Mouse (Mus musculus): ENCODE results near the gene Nol3. TPM values are rescaled to one million over a fixed set of nuclear protein-coding genes. Genes with fewer than 3 reads are reported as not detected.

Gene Nol3
- total and polyA plus RNA-seq, 3 experiments: 0.63 to 0.89 TPM; not detected in 1

DNA sequence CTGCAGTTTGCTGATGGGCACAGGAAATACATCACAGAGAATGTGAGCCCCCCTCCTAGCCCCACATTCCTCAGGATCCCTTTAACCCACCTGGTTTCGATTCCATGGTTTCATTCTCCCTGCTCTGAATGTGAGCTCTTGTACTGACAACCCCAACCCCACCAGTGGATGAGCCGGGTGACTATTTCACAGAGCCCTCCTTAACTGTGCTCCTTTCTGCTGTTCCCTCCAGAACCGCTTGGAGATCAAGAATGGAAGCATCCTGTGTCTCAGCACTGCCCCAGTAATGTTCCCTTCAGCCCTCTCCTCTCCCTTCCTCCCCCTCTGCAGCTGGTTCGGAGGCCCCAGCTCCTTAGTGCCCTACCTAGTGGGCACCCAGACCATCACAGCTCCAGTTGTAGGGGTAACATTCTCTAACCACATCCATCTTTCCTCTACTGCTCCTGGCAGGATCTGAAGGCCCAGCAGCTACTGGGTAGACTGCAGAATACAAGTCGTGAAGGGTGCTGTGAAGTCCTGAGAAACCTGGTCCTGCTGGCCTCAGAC, 30.3 kb downstream of the Nol3 start:
- H3K27ac ChIP-seq (ENCODE audit: control insufficient read depth, low read depth, low read length): no peak overlapping the region
- H3K4me1 ChIP-seq (ENCODE audit: control insufficient read depth in 1 of 2, insufficient read depth in 2 of 2, low read length in 2 of 2): peaks cover 0 to 24% of the 10 kb centered on the region in 2 experiments; a peak in 3 of 4 replicates
- no peak for TF ChIP-seq TCF12 (IDR thresholded peaks at IDR 0.05; ENCODE audit: low read depth, low read length)
- no peak for TF ChIP-seq MXI1 (IDR thresholded peaks at IDR 0.05; ENCODE audit: low read depth, low read length)
- TF ChIP-seq CHD2 (IDR thresholded peaks at IDR 0.05; ENCODE audit: low read length): no peak
- no peak for TF ChIP-seq SIN3A (IDR thresholded peaks at IDR 0.05; ENCODE audit: low read length)
- no peak for TF ChIP-seq RCOR1 (IDR thresholded peaks at IDR 0.05; ENCODE audit: low read depth, low read length)
- no peak for TF ChIP-seq TBP (IDR thresholded peaks at IDR 0.05; ENCODE audit: low read depth, low read length)
- no peak for TF ChIP-seq CHD1 (IDR thresholded peaks at IDR 0.05; ENCODE audit: low read depth, low read length)
- TF ChIP-seq MAZ (IDR thresholded peaks at IDR 0.05; ENCODE audit: low read depth, low read length): no peak
- TF ChIP-seq ETS1 (IDR thresholded peaks at IDR 0.05; ENCODE audit: low read depth, low read length): no peak
- no peak for TF ChIP-seq EP300 (IDR thresholded peaks at IDR 0.05; ENCODE audit: low read depth in 1 of 2, low read length in 2 of 2)
- no peak for TF ChIP-seq RAD21 (IDR thresholded peaks at IDR 0.05; ENCODE audit: low read depth, low read length)
- TF ChIP-seq POLR2AphosphoS5 (IDR thresholded peaks at IDR 0.05; ENCODE audit: borderline replicate concordance, low read depth, low read length): no peak
- TF ChIP-seq ZNF384 (IDR thresholded peaks at IDR 0.05; ENCODE audit: low read depth, low read length): no peak

DNA sequence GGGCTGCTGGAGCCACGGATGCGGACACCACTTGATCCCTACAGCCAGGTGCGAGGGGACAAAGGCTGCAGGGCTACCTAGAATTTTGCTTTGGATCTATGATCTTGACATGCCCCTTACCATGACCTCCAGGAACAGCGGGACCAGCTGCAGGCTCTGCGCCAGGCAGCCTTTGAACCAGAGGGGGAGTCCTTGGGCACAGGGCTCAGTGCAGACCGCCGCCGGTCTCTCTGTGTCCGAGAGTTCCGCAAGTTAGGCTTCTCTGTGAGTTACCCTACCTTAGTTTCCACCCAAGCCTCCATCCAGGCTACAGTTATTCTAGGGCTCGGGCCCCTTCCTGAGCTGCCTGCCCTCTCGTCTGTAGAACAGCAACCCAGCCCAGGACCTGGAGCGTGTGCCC, 31.7 kb downstream of the Nol3 start:
- Histone ChIP-seq H3K36me3 (ENCODE audit: control insufficient read depth in 1 of 2, insufficient read depth in 2 of 2, low read length in 2 of 2) (peaks cover 3 to 26% of the 10 kb centered on the region in 2 experiments), H3K9ac (ENCODE audit: control insufficient read depth, low read depth, low read length, poor library complexity, severe bottlenecking) (no peak overlapping the region), H3K9me3 (replicated peaks; ENCODE audit: insufficient read depth, low read length) (no peaks in the 10 kb centered on the region), H3K27me3 (ENCODE audit: control insufficient read depth in 1 of 2, insufficient read depth in 2 of 2, low read length in 2 of 2) (no peaks in the 10 kb centered on the region), H3K79me2 (ENCODE audit: control insufficient read depth, insufficient read depth, low read length, poor library complexity) (no peaks in the 10 kb centered on the region), H3K27ac (ENCODE audit: control insufficient read depth, low read depth, low read length) (no peak overlapping the region), H3K4me1 (ENCODE audit: control insufficient read depth in 1 of 2, insufficient read depth in 2 of 2, low read length in 2 of 2) (peaks cover 11 to 31% of the 10 kb centered on the region in 2 experiments), H3K4me3 (ENCODE audit: control insufficient read depth in 1 of 2, insufficient read depth in 1 of 2, low read depth in 2 of 2, low read length in 2 of 2) (no peak overlapping the region)
- no peak for DNase-seq (ENCODE audit: low read depth, low spot score)
- no peak for TF ChIP-seq TBP (IDR thresholded peaks at IDR 0.05; ENCODE audit: low read depth, low read length)
- no peak for TF ChIP-seq ZNF384 (IDR thresholded peaks at IDR 0.05; ENCODE audit: low read depth, low read length)
- TF ChIP-seq MAFK (IDR thresholded peaks at IDR 0.05; ENCODE audit: borderline replicate concordance, low read depth, low read length): no peak
- no peak for TF ChIP-seq USF1 (IDR thresholded peaks at IDR 0.05; ENCODE audit: low read depth, low read length)
- TF ChIP-seq ZC3H11A (IDR thresholded peaks at IDR 0.05; ENCODE audit: low read depth, low read length): no peak
- TF ChIP-seq MYB (IDR thresholded peaks at IDR 0.05; ENCODE audit: low read depth, low read length): no peak
- no peak for TF ChIP-seq TCF12 (IDR thresholded peaks at IDR 0.05; ENCODE audit: low read depth, low read length)
- no peak for TF ChIP-seq ELF1 (IDR thresholded peaks at IDR 0.05; ENCODE audit: low read depth, low read length)
- TF ChIP-seq ETS1 (IDR thresholded peaks at IDR 0.05; ENCODE audit: low read depth, low read length): no peak
- TF ChIP-seq BHLHE40 (IDR thresholded peaks at IDR 0.05; ENCODE audit: borderline replicate concordance, low read depth, low read length): no peak
- no peak for TF ChIP-seq ZKSCAN1 (IDR thresholded peaks at IDR 0.05; ENCODE audit: low read depth, low read length)
- no peak for TF ChIP-seq SIN3A (IDR thresholded peaks at IDR 0.05; ENCODE audit: low read length)
- TF ChIP-seq SMC3 (IDR thresholded peaks at IDR 0.05; ENCODE audit: low read depth, low read length): no peak
- no peak for TF ChIP-seq USF2 (IDR thresholded peaks at IDR 0.05; ENCODE audit: borderline replicate concordance in 1 of 2, insufficient read depth in 1 of 2, low read depth in 1 of 2, low read length in 2 of 2)
- TF ChIP-seq GATA1 (IDR thresholded peaks at IDR 0.05; ENCODE audit: low read depth, low read length): no peak
- TF ChIP-seq MXI1 (IDR thresholded peaks at IDR 0.05; ENCODE audit: low read depth, low read length): no peak
- no peak for TF ChIP-seq CHD1 (IDR thresholded peaks at IDR 0.05; ENCODE audit: low read depth, low read length)

More for the DNA sequence above, 30.3 kb downstream of the Nol3 start:
- peaks cover under 1% of the 10 kb centered on the region for H3K79me2 ChIP-seq (ENCODE audit: control insufficient read depth, insufficient read depth, low read length, poor library complexity)
- peaks cover 10 to 26% of the 10 kb centered on the region in 2 experiments for H3K36me3 ChIP-seq (ENCODE audit: control insufficient read depth in 1 of 2, insufficient read depth in 2 of 2, low read length in 2 of 2)
- H3K4me3 ChIP-seq (ENCODE audit: control insufficient read depth in 1 of 2, insufficient read depth in 1 of 2, low read depth in 2 of 2, low read length in 2 of 2): no peak overlapping the region
- no peaks in the 10 kb centered on the region for H3K27me3 ChIP-seq (ENCODE audit: control insufficient read depth in 1 of 2, insufficient read depth in 2 of 2, low read length in 2 of 2)
- no peak overlapping the region for H3K9ac ChIP-seq (ENCODE audit: control insufficient read depth, low read depth, low read length, poor library complexity, severe bottlenecking)
- H3K9me3 ChIP-seq (replicated peaks; ENCODE audit: insufficient read depth, low read length): no peaks in the 10 kb centered on the region
- DNase-seq (ENCODE audit: low read depth, low spot score): no peak
